Mouse (Mus musculus): ENCODE measurements around the gene Calr3.
A peak's percentile ranks its signal among the peaks of the same experiment; 100 is the strongest.

Calr3 gene

GRCm38 (mm10) chr8:72438248-72439015 lies 5.2 kb downstream of the Calr3 start:
- no peak for DNase-seq (ENCODE audit: low spot score)

GRCm38 (mm10) chr8:72434952-72435351 lies 8.7 kb downstream of the Calr3 start:
- DNase-seq (ENCODE audit: low spot score): peak; percentile 70

GRCm38 (mm10) chr8:72429676-72430075 lies 14.0 kb downstream of the Calr3 start:
- peak; percentile 29 for DNase-seq (ENCODE audit: low spot score)

GRCm38 (mm10) chr8:72422926-72423325 lies 20.7 kb downstream of the Calr3 start:
- no peak for DNase-seq (ENCODE audit: low spot score)

GRCm38 (mm10) chr8:72421362-72422335 lies 22.0 kb downstream of the Calr3 start, which contains the start of gene Eps15l1:
TSS of gene Eps15l1 (minus strand) at chr8:72421460.
- peak; percentile 100 for DNase-seq (ENCODE audit: low spot score)

- DNase-seq (ENCODE audit: low spot score): peak; percentile 46
Observed at GRCm38 (mm10) chr8:72420571-72421361, 22.9 kb downstream of the Calr3 start.

- no peak for DNase-seq (ENCODE audit: low spot score)
Observed at GRCm38 (mm10) chr8:72418073-72418472, 25.6 kb downstream of the Calr3 start.

GRCm38 (mm10) chr8:72415252-72415651 lies 28.4 kb downstream of the Calr3 start:
- no peak for DNase-seq (ENCODE audit: low spot score)

- DNase-seq (ENCODE audit: low spot score): peak; percentile 28
Observed at GRCm38 (mm10) chr8:72413839-72414238, 29.8 kb downstream of the Calr3 start.

GRCm38 (mm10) chr8:72409443-72409842 lies 34.2 kb downstream of the Calr3 start:
- DNase-seq (ENCODE audit: low spot score): no peak

GRCm38 (mm10) chr8:72407878-72408277 lies 35.8 kb downstream of the Calr3 start:
- DNase-seq (ENCODE audit: low spot score): no peak

- DNase-seq (ENCODE audit: low spot score): no peak
Observed at GRCm38 (mm10) chr8:72402981-72403380, 40.7 kb downstream of the Calr3 start.

- DNase-seq (ENCODE audit: low spot score): no peak
Observed at GRCm38 (mm10) chr8:72401381-72401780, 42.3 kb downstream of the Calr3 start.

- no peak for DNase-seq (ENCODE audit: low spot score)
Observed at GRCm38 (mm10) chr8:72385737-72386136, 57.9 kb downstream of the Calr3 start.

- DNase-seq (ENCODE audit: low spot score): no peak
Observed at GRCm38 (mm10) chr8:72382395-72382794, 61.3 kb downstream of the Calr3 start.

GRCm38 (mm10) chr8:72380656-72381055 lies 63.0 kb downstream of the Calr3 start:
- DNase-seq (ENCODE audit: low spot score): no peak

- DNase-seq (ENCODE audit: low spot score): no peak
Observed at GRCm38 (mm10) chr8:72376900-72377299, 66.8 kb downstream of the Calr3 start.

GRCm38 (mm10) chr8:72376309-72376708 lies 67.4 kb downstream of the Calr3 start:
- no peak for DNase-seq (ENCODE audit: low spot score)

- DNase-seq (ENCODE audit: low spot score): no peak
Observed at GRCm38 (mm10) chr8:72375161-72375560, 68.5 kb downstream of the Calr3 start.
